Mouse (Mus musculus) cerebellum, adult 2 months (tissue): ENCODE measurements at regions not wholly inside any gene's neighbourhood (a gene's known extent, or its start where the extent isn't known, plus 50 kb on each side); places are given as distances from the start of the nearest gene placed in this dataset.

Source experiments
- DNase-seq, 2 experiments: peaks; one replicate each; pipeline ENCODE4 v3.0.0; 2021
- H3K27ac ChIP-seq: fragments of 200-500 bp; 2 replicates; pipeline ENCODE4 v1.5.1; 2012; ENCODE audit warnings: low read length, control low read depth, inconsistent platforms; ENCODE audit not compliant: insufficient read depth
- H3K27me3 ChIP-seq: fragments of 200-500 bp; 2 replicates; pipeline ENCODE4 v1.6.1; 2012; ENCODE audit warnings: inconsistent platforms, mild to moderate bottlenecking, low read length, moderate library complexity; ENCODE audit not compliant: control insufficient read depth, insufficient read depth
- H3K4me1 ChIP-seq: fragments of 200-500 bp; 2 replicates; pipeline ENCODE4 v1.6.1; 2011; ENCODE audit warnings: low read length; ENCODE audit not compliant: control insufficient read depth, insufficient read depth
- H3K4me3 ChIP-seq: fragments of 200-500 bp; replicated peaks from 2 replicates; pipeline ENCODE3; 2011; ENCODE audit warnings: mild to moderate bottlenecking, low read depth, low read length, control low read depth; ENCODE audit not compliant: insufficient read depth
- CTCF ChIP-seq: fragments of 200-500 bp; IDR thresholded peaks from 2 replicates; pipeline ENCODE4 v1.5.1; 2011; ENCODE audit warnings: low read depth, mild to moderate bottlenecking, control low read depth, low read length, moderate library complexity, borderline replicate concordance; ENCODE audit not compliant: insufficient read depth
- POLR2A ChIP-seq: fragments of 200-500 bp; IDR thresholded peaks from 2 replicates; pipeline ENCODE4 v1.6.1; 2011; ENCODE audit warnings: low read length, control low read depth, borderline replicate concordance; ENCODE audit not compliant: insufficient read depth
- WGBS: fragments of 180-500 bp; shearing (Covaris S2); methylation state at CpG from one replicate; pipeline ENCODE4 v1.1.7; 2018; 5-methylcytosine and 5-hydroxymethylcytosine counted together

GRCm38 (mm10) chr4:47703501-47703900, 229.0 kb downstream of the Sec61b start:
- Histone ChIP-seq H3K4me1 (peaks cover 20% of the 10 kb centered on the region), H3K27ac (no peak overlapping the region), H3K27me3 (no peaks in the 10 kb centered on the region), H3K4me3 (no peak overlapping the region)
- no peak for TF ChIP-seq CTCF
- no peak for TF ChIP-seq POLR2A
- WGBS: 52% methylated on average over 2 of the region's 2 CpGs
- DNase-seq: peak in 1 of 2 experiments; percentile 46

GRCm38 (mm10) chr4:47704607-47705006, 230.1 kb downstream of the Sec61b start:
- WGBS: 90% methylated on average over 4 of the region's 4 CpGs
- H3K27me3 ChIP-seq: no peaks in the 10 kb centered on the region
- H3K4me1 ChIP-seq: peaks cover 17% of the 10 kb centered on the region
- H3K27ac ChIP-seq: no peak overlapping the region
- DNase-seq: no peak
- H3K4me3 ChIP-seq: no peak overlapping the region
- TF ChIP-seq POLR2A: no peak
- no peak for TF ChIP-seq CTCF

DNA sequence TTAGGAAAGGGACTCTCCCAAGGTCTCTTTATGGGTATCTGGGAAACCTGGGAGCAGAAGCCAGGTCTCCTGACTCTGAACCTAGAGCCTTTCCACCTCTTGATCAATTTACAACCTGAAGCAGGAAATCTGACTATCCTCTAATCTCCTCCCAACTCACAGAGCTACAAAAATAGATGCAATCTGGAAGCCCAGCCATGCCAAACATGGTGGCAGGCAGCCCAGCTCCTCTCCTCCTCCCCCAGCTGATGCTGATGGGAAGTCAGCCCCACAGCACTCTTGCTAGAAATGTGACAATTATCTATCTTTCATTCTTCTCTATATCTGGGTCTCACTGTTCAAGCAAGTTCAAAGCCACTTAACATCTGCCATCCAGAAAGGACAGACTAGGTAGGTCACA, 233.5 kb downstream of the Sec61b start:
- TF ChIP-seq CTCF: no peak
- no peaks in the 10 kb centered on the region for H3K27me3 ChIP-seq
- no peak overlapping the region; the same call in 1 of the 2 replicates for H3K27ac ChIP-seq
- no peak overlapping the region for H3K4me3 ChIP-seq
- peaks cover 17% of the 10 kb centered on the region for H3K4me1 ChIP-seq
- DNase-seq: peak; percentile 92 to 95

DNA sequence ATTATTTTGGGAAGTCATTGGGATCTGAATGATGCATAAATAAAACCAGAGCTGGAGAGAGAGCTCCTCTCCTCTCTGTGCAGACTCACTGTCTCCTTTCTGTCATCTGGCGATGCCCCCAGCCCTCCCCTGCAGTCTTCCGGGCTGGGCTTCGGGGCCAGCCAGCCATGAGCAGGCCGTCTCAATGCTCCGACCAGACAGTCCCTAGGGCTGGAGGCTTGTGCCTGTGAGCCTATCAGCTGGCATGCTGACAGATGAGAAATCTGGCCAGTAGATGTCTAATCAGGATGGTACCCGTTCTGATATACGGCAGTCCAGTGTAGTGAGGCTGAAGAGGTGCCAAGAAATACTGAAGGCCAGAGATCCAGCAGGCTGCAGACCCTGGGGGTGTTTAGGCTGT, 238.9 kb downstream of the Sec61b start:
- 17% methylated on average over 7 of the region's 7 CpGs for WGBS
- TF ChIP-seq CTCF: no peak
- TF ChIP-seq POLR2A: no peak

DNA sequence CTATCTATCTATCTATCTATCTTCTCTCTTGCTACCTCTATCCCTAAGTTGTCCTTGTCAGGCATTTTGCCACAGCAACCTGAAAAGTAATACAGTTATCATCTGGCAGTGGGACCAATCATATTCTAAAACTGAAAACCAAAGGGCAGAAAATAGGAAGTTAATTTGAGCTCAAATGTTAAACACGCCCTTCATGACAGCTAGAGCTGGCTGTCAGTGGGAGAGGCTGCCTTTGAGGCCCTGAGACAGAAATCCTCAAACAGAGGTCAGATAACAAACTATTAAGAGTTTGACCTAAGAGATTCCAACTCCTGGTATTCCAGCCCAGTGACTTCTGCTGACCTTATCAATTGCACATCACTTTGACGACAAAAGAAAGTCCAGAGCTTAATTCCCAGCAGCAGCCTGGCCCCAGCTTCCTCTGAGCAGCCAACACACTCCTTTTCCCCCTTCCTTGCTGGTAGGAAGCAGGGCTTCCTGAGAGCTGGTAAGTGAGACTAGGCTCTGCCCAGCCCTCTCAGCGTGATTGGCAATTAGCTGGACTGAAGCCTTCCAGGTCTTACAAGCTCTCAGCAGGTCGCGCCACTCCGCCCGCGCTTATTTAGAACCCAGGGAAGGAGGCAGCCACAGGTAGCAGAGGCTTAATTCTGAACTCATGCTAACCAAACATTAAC, 250.0 kb downstream of the Sec61b start:
- Histone ChIP-seq H3K27ac (no peak overlapping the region), H3K27me3 (no peaks in the 10 kb centered on the region), H3K4me3 (no peak overlapping the region), H3K4me1 (peaks cover 3% of the 10 kb centered on the region; the same call in 1 of the 2 replicates)
- peak; percentile 64 to 77 for DNase-seq
- WGBS: 13% methylated on average over 8 of the region's 8 CpGs
- no peak for TF ChIP-seq CTCF
- no peak for TF ChIP-seq POLR2A

More for the DNA sequence above, 238.9 kb downstream of the Sec61b start:
- H3K27ac ChIP-seq: no peak overlapping the region
- H3K4me1 ChIP-seq: peaks cover 7% of the 10 kb centered on the region
- no peak overlapping the region for H3K4me3 ChIP-seq
- no peaks in the 10 kb centered on the region for H3K27me3 ChIP-seq
- DNase-seq: peak in 1 of 2 experiments; percentile 41

DNA sequence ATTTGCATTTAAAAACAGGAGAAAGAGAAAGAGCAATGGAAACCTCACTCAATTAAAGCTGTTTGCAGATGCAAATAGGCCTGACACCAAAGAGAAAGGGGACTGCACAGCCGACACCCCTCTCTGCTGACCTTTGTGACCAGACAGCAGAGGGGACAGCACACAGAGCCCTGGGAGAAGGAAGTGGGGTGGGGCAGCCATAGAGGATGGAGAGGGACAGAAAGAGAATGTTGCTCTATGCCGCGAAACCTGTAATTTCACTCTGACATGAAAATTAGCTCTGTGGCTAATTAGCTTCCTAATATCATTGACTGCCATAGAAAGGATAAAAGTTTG, 250.5 kb downstream of the Sec61b start:
- no peak for DNase-seq
- H3K4me1 ChIP-seq: peaks cover 3% of the 10 kb centered on the region; the same call in 1 of the 2 replicates
- no peak overlapping the region for H3K4me3 ChIP-seq
- WGBS: 63% methylated on average over 3 of the region's 3 CpGs
- H3K27me3 ChIP-seq: no peaks in the 10 kb centered on the region
- no peak overlapping the region for H3K27ac ChIP-seq
- TF ChIP-seq POLR2A: no peak
- no peak for TF ChIP-seq CTCF

- Histone ChIP-seq H3K27me3 (no peaks in the 10 kb centered on the region), H3K27ac (no peak overlapping the region), H3K4me3 (no peak overlapping the region), H3K4me1 (no peaks in the 10 kb centered on the region)
- DNase-seq: no peak
- WGBS: 84% methylated on average over 8 of the region's 8 CpGs
- no peak for TF ChIP-seq CTCF
- no peak for TF ChIP-seq POLR2A
These were observed 272.2 kb downstream of the Sec61b start for GRCm38 (mm10) chr4:47746498-47747190.
